Mouse (Mus musculus) heart, postnatal 25 days (tissue): ENCODE data around the gene Dennd1b. TPM values are rescaled to one million over a fixed set of nuclear protein-coding genes. Genes with fewer than 3 reads are reported as not detected.

Experiments
- total RNA-seq, 2 experiments: library from RNA; stranded (reverse); gene quantifications; 2 replicates each; pipeline ENCODE4 v1.2.3; 2021

Dennd1b gene
- total RNA-seq, 2 experiments from 2014 or later = 22.6 to 23.2 TPM

Other genes starting within 250 kb of the Dennd1b start
- not detected for gene Lhx9, start 114.9 kb upstream of the Dennd1b start, total RNA-seq
- 1 to 10 TPM; 8.9 to 10.0 TPM for gene 2310009B15Rik, start 106.6 kb upstream of the Dennd1b start, total RNA-seq